Mouse (Mus musculus): ENCODE data around the gene Gm49358. TPM values are rescaled to one million over a fixed set of nuclear protein-coding genes. Genes with fewer than 3 reads are reported as not detected.

The Gm49358 gene
- total RNA-seq, 2 experiments from 2014 or later = 20.0 to 21.1 TPM

DNA sequence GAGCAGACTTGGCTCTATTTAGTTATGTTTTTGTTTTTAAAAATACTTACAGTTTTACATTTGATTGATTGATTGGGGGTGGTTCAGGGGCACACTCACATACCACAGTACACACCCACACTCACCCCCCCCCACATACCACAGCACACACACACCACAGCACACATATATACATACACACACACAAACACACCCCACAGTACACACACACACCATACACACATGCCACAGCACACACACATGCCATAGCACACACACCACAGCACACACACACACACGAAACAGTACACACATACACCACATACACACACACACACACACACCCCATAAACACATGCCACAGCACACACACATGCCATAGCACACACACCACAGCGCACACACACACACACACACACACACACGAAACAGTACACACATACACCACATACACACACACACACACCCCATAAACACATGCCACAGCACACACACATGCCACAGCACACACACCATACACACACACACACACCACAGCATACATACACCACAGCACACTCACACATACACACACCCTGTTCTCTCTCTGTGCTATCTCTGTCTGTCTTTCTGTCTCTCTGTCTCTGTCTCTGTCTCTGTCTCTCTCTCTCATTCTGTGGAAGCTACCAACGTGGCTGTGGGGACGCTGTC, 32.4 kb downstream of the Gm49358 start:
- intact Hi-C loops (cut with DNase I) = no loop called here
- no peak for DNase-seq (ENCODE audit: low spot score in 2 of 2)

DNA sequence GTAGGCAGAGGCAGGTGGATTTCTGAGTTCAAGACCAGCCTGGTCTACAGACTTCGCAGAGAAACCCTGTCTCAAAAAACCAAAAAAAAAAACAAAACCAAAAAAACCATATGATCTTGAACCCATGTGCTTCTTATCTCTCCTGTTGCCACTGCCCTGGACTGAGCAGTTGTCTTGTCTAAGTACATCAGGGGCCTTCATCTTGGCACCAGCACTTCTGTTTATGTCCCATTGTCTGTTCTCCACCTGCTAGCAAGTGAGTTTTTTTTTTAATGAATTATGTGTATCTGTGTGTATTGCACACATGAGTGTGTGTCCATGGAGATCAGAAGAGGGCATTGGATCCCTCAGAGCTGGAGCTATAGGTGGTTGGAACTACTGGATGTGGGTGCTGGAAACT, 43.6 kb downstream of the Gm49358 start:
- intact Hi-C loops (cut with DNase I) = no loop called here
- DNase-seq (ENCODE audit: low spot score in 2 of 2) = no peak

DNA sequence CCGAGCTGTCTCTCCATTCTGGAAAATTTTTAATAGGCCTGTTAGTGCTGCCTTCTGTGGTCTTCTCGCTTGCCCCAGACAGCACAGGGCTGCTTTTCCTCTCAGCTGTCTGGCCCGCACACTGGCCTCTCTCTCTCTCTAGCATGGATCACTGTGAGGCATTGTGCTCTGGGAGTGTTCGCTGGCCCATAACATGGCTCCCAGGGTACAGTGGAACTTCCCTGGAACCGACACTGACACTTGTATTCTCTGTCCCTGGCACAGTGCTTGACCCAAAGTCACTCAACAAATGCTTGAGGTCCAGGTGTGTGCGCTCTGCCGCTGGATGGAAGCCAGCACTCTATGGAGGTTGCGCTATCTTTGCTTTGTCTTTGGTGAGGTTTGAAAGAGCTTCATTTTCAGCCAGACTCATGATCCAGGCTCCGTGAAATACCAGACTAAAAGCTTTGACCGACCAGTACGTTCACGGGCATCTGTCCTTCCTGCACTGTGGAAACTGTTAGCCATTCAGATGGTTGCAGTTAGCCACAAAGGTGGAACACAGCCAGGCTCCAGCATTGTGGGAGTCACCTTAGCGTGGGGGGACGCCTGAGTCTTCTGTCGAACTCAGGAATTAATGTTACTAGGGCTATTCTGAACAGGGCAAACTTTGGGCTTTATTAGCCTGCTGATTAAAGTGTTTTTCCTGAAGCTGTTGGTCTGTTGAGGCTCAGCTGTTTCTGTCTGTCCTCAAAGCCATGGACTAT, 44.4 kb downstream of the Gm49358 start:
- DNase-seq (ENCODE audit: low spot score in 2 of 2) = no peak
- intact Hi-C loops (cut with DNase I) = no loop called here

DNA sequence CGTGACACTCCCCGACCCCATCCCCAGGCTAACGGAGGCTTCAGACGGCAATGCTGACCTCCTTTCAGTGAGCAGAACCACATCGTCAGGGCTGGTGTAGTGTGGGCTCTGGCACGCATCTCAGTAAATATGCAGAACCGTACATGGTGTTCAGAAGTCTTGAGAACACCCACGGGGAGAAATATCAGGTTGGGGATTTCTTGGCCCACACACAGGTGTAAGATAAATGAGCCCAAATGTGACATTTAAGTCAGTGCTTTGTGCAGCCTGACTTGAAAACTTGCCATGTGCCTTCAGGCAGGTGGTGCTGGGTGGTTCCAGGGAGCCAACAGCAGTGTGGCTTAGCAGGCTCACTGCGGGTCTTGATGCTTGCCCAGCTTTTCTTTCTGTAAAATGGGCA, 46.2 kb downstream of the Gm49358 start:
- intact Hi-C loops (cut with DNase I) = no loop called here
- DNase-seq (ENCODE audit: low spot score in 2 of 2) = peak; percentile 30 to 82

DNA sequence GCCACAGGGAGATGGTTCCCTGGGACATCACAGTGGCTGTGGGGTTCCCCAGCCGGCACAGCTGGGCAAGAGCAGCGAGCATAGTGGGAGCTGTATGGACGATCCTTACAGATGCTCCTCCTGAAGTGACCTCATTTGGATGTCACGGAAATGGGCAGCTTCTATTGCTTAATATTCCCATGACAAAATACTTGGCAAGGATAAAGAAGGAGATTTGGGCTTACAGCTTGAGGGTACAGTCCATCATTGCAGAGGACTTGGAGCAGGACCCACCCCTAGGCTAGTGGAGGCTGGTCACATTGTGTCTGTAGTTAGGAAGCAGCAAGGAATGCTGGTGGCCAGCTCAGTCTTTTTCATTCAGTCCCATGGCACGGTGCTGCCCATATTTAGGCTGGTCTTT, 46.8 kb downstream of the Gm49358 start:
- intact Hi-C loops (cut with DNase I) = no loop called here
- no peak for DNase-seq (ENCODE audit: low spot score in 2 of 2)

DNA sequence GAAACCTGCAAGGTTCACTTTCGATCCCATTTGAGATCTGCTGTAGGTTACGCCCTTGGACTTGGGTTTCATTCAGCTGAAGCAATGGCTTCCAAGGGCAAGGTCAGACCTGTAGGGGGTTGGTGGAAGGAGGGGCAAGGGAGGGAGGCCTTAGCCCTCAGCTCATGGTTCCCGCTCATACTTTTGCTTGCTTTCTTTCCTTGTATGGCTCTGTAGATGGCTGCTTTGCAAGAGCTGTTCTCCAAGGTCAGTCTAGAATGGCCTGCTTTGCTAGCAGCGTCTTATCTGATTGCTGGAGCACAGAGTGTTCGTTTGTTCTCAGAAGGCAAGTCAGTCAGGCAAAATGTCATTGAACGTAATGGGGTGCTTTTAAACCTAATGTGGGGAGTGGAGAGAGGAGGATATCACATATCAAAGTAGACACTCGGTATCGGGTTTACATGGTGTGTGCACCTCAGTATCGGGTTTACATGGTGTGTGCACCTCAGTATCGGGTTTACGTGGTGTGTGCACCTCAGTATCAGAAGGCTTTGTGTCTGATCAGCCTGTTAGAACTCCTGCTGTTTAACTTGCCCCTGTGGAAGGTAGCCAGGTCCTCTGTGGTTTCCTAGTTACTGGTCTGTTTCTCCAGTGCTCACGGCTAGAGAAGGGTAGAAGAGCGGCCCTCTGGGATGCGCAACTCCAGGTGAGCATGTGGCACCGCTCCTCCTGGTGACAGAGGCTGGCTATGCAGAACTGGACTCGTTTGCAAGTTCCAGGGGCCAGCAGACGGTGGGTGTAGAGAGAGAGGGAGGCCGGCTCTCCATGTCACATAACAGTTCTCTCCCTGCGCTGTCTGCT, 50.7 kb downstream of the Gm49358 start:
- no peak for DNase-seq (ENCODE audit: low spot score in 2 of 2)
- intact Hi-C loops (cut with DNase I) = no loop called here

DNA sequence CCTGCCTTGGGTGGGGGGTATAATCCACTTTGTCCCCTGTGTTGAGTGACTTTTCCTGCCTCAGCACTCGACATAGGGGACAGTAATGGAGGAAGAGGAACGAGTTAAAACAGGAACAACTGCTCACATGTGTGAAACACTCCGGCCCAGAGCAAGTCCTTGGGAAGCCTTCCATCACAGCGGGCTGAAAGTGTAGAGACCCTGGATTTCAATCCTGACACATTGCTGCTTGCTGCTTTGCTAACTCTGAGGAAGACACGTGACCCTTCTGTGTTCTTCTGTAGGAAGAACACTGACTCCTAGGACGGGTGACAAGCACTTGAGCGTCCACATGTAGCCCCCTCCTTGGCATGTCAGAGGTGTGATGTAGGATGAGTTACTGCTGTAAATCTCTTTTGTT, 51.4 kb downstream of the Gm49358 start:
- DNase-seq (ENCODE audit: low spot score in 2 of 2) = no peak
- intact Hi-C loops (cut with DNase I) = no loop called here

DNA sequence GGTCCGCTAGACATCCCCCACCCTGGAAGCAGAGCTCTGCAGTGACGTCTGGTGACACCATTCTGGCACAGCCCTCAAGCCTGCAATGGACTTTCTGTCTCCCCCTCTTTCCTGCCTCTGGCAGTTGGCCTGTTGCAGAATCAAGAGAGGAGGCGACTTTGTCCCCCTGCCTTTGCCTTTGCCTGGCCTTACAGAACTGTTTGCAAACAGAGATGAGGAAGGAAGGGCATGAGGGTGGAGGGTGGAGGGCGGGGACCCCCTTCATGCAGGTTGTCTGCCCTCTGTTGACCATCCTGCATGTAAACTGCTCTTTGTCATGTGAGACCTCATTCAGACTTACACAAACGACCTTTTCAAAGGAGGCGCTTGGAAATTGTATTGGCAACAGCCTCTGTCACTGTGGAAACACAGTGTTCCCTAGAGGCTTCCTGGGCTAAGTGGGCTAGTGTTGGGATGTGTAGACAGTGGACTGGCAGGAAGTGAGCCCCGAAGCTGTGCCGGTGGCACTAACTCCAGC, 55.9 kb downstream of the Gm49358 start:
- intact Hi-C loops (cut with DNase I) = no loop called here
- DNase-seq (ENCODE audit: low spot score in 2 of 2) = peak in 1 of 2 experiments; percentile 72

DNA sequence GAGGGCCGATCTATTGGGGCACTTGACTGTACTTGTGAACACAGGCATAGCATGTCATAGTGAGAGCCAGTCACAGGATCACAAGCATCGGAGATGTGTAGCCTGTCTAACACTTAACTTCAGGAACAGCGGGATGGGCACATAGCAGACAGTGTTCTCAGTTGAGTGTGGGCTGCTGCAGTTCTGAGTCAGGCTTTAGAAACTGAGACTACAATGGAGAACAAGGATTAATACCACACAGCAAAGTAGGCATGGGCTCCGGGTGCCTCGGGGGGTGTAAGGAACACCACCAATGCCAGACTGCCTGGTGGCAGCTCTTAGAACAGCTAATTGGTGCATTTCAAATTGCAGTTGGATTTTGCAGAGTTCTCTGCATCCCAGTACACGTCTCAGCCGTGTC, 57.2 kb downstream of the Gm49358 start:
- no peak for DNase-seq (ENCODE audit: low spot score in 2 of 2)
- intact Hi-C loops (cut with DNase I) = no loop called here

DNA sequence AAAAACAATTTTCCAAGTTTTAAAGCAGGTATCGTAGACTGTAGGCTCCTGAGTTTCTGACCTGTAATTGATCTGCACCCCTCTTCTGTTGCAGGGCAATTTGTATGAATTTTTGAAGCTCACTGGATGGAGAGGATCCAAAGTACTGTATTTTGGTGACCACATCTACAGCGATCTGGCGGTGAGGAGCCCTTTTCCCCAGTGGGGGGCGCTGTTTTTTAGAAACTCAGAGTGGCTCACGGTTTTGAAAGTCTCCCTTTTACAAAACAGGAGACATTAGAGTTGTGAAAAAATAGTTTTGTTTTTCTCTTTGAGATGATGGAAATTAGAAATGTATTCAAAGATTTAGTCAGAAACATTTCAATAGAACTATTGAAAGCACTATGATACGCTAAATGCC, 60.3 kb downstream of the Gm49358 start:
- DNase-seq (ENCODE audit: low spot score in 2 of 2) = no peak
- intact Hi-C loops (cut with DNase I) = no loop called here

DNA sequence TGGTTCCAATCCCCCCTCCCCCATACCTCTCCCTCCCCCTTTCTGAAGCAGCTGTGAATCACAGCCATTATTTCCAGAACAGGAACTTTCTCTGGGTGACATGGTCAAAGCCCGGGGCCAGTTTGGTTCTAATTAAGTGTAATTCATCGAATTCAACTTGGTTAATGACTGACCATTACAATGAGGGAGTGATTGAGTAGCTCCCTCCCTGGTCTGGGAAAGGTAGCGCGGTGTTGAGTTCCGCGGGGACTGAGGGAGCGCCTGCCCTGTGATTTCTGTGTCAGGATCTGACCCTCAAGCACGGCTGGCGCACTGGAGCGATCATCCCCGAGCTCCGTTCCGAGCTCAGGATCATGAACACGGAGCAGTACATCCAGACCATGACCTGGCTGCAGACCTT, 61.1 kb downstream of the Gm49358 start:
- intact Hi-C loops (cut with DNase I) = no loop called here
- no peak for DNase-seq (ENCODE audit: low spot score in 2 of 2)

DNA sequence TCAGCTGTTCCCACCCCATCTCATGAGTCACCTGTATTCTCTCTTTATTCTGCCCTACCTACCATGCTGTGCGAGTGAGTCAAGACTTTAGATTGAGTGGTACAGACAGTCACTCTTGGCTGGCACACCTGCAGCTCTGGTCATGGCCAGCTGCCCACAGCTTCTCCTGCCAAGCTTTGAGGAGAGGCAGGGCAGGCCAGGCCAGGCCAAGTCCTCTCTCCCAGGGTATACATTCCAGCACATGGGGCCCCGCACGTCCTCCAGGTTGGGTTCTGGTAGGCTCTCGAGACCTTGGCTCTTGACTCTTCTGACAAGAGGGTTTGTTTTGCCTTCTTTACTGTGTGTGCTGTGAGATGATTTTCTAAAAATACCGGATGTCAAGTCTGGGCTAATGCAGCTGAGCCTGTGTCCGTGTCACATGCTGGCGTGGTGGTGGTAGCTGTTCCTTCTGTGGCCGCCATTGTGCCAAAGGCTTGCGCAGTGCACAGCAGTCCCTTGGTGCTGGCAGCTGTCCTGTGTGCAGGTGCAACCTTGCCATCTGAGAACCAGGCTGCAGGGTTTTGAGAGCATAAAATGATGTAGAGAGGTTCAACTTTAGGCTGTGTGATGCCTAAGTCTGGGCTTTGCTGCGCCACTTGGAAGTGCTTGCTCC, 62.2 kb downstream of the Gm49358 start:
- no peak for DNase-seq (ENCODE audit: low spot score in 2 of 2)
- intact Hi-C loops (cut with DNase I) = no loop called here

DNA sequence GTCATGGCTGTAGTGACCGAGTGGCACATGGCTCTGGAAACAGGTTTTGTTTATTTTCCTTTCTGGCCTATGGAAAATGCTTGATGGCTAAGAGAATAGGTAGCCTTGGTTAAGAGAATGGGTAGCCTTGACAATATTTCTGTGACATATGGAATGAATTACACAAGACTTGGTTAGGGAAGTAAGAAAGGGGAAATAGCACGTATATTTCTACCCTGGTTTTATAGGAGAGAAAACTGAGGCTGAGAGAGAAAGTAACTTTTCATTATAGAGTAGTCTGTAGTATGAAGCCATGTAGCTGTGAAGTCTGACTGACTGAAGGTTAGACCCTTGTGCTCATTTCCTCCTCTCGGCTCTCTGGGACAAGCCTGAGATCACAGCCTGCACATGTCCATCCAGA, 63.2 kb downstream of the Gm49358 start:
- DNase-seq (ENCODE audit: low spot score in 2 of 2) = no peak
- intact Hi-C loops (cut with DNase I) = no loop called here

DNA sequence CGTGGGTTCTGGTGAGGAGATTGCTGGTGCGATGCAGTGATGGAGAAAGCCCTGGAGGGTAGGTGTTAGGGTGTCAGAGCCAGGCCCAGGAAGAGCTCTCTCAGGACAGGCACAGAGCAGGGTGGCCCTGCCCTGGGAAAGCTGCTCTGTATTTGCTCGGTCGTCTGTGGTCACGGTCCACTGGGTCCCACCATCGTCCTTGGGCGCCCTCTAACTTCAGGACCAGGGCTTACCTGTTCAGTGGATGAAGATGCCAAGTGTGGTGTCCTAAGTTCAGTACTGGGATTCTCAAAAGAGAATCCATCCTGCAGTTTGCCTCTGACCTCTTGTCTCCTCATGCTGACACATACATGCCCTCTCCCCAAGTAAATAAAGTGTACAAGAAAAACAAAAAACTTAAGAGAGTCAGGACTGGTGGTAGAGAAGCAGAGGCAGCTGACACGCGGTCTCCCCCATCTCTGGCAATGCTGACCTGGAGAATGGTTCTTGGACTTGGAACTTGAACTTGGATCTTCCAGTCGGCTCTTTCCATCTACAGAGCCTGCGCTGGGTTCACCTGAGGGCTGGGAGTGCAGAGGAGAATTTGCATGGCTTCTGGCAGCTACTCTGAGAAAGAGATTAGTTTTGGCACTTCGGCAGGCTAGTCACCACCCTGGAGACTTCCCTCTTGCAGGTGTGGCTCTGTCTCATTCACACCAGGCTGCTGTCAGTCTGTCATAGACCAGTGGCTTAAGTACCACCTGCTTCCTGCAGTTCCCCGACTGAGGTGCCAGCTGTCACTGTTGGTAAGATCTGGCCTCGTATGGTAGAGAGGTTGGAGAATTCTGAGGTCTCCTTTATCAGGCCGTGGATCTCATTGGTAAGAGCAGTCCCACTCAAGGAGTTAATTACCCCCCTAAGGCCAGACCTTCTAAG, 64.7 kb downstream of the Gm49358 start:
- DNase-seq (ENCODE audit: low spot score in 2 of 2) = no peak
- intact Hi-C loops (cut with DNase I) = no loop called here

DNA sequence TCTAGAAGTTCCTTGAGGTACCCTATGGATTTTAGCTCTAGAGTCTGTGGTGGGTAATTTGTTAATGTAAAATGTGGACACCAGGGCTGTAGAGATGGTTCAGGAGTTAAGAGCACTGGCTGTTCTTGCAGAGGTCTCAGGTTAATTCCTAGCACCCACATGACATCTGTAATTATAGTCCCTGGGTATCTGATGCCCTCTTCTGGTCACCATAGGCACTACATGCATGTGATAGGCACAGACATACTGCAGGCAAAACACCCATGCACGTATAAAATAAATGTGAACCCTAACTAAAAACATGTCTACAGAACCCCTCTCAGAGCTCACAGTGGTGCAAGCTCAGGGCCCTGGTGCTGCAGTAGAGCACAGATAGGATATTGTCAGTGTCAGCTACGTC, 65.7 kb downstream of the Gm49358 start:
- no peak for DNase-seq (ENCODE audit: low spot score in 2 of 2)
- intact Hi-C loops (cut with DNase I) = no loop called here

DNA sequence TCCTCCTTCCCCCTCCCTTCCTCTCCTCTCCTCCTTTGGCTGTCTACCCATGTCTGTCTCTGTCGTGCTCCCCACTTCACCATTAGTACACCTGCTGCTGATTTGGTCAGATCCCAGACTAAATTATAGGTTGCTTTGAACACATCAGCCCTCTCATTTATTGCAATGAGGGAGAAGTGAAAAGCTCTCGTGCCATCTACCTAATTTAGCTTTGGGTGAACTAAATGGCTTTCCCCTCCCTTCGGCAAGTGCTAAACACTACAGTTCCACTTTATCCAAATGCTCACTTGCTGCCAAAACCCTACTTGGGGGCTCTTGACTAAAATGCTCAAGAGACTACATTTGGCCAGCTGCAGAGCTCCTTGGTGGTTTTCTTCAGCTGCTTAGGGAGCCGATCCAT, 73.0 kb downstream of the Gm49358 start:
- intact Hi-C loops (cut with DNase I) = no loop called here

DNA sequence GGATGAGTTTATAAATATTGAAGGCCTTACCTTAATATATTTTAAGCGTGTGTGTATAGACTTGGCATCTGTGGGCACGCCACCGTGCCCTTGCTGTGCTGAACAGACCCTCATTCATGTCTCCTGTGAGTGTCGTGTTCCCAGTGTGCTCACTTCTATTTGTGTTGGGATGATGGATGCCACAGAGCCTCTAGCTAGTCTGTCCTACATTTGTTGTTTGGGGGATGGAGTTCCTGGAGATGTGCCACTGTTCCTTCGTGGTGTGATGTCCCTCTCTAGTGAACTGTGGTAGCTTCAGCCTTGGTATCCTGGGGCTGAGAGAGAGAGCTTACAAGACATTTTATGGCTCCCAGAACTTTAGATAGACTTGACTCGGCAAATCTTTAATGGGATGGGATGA, 75.1 kb downstream of the Gm49358 start:
- DNase-seq (ENCODE audit: low spot score in 2 of 2) = no peak
- intact Hi-C loops (cut with DNase I) = no loop called here

More for the DNA sequence above, 73.0 kb downstream of the Gm49358 start:
- DNase-seq (ENCODE audit: low spot score in 2 of 2) = no peak

DNA sequence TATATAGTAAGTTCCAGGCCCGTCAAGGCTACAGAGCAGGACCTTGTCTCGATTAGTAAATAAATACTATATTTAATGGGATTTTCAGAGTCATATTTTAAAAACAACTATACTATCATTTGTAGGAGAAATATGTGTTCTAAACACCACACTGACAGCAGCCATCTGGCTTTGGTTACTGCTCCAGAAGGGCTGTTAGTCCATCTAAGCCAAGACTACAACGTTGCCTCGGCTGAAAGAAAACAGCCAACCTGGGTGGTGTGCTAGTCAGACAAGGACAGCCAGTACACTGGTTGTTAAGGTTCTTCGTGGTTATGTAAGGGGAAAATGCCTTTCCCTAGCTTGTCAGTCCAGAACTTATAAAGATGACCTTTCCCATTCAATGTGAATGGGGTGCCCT, 78.9 kb downstream of the Gm49358 start:
- intact Hi-C loops (cut with DNase I) = no loop called here
- DNase-seq (ENCODE audit: low spot score in 2 of 2) = no peak

Data from left cerebral cortex, postnatal 14 days (tissue).